Mouse (Mus musculus): Measurements from ENCODE around the gene Zfp990.
"Not testable (repeated sequence)": the region's sequence is repeated elsewhere in the genome, so short reads cannot be mapped to it uniquely, and the experiment has no call there.

The Zfp990 gene

GRCm38 (mm10) chr4:145564111-145564821 is 53.7 kb downstream of the Zfp990 start:
- ChIA-PET POLR2A (interaction anchor here in 2 of 4 experiments (0.6 to 0.9 kb wide), 5 partner anchors 9 to 1960 kb away, joined by 3 to 4 read pairs (median 3); no protein-coding TSS in a partner anchor), CTCF (interaction anchor here in 1 of 4 experiments (0.5 kb wide), 1 partner anchor 12 kb away, joined by 3 read pairs; no protein-coding TSS in a partner anchor)

GRCm38 (mm10) chr4:145570461-145570860 is 59.9 kb downstream of the Zfp990 start:
- POLR2A ChIA-PET, CTCF ChIA-PET: not testable (repeated sequence)

- POLR2A ChIA-PET = interaction anchor here in 3 of 4 experiments (0.6 to 2.8 kb wide), 9 partner anchors 9 to 1761 kb away, joined by 3 to 12 read pairs (median 5); partner anchors contain the start of genes Gm13212 (in 1 of the 3) and Gm21411 (in 1 of the 3)
- CTCF ChIA-PET = interaction anchor here (0.6 to 1.4 kb wide), 10 partner anchors 9 to 1828 kb away, joined by 3 to 21 read pairs (median 4); no protein-coding TSS in a partner anchor
These were observed 66.1 kb downstream of the Zfp990 start for GRCm38 (mm10) chr4:145576623-145577022.

DNA sequence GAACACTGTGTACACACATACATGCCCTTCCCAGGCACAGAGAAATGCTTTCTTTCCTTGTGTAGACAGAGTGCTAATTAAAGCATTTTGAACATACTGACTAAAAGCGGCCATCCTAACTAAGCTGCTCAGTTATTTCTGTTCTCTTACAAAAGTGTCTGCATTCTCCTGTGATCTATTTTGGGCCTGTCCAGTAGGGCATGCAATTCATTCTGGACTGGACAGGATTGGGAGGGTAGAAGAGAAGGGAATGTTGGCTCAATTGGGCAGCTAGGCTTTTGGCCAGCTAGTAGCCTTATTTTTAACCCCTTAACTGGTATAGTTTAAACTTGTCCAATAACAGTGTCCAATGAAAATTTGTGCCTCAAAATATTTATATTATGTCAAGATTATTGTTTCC is 69.8 kb downstream of the Zfp990 start:
- POLR2A ChIA-PET = interaction anchor here in 2 of 4 experiments (1.2 to 2.8 kb wide), 4 partner anchors 148 to 174 kb away, joined by 3 to 13 read pairs (median 11); no protein-coding TSS in a partner anchor
- CTCF ChIA-PET = not testable (repeated sequence)

- POLR2A ChIA-PET = interaction anchor here (0.6 to 2.0 kb wide), 10 partner anchors 8 to 1876 kb away, joined by 3 to 30 read pairs (median 4); no protein-coding TSS in a partner anchor
- CTCF ChIA-PET = not testable (repeated sequence)
These were observed 74.5 kb downstream of the Zfp990 start, which contains the start of gene Gm13212 for GRCm38 (mm10) chr4:145585078-145585477. Gm13212 (plus strand) TSS chr4:145585166.

- ChIA-PET POLR2A (interaction anchor here in 1 of 4 experiments (1.0 to 2.0 kb wide), 5 partner anchors 9 to 122 kb away, joined by 3 to 7 read pairs (median 4); no protein-coding TSS in a partner anchor), CTCF (interaction anchor here in 1 of 4 experiments (0.6 kb wide), 1 partner anchor 9 kb away, joined by 3 read pairs; no protein-coding TSS in a partner anchor)
These were observed 75.5 kb downstream of the Zfp990 start for GRCm38 (mm10) chr4:145586046-145586445.

Measured in embryonic stem cell, embryonic (primary cell).